Mouse (Mus musculus) stomach, embryonic 14.5 days (tissue): ENCODE data around the gene Ubac2. TPM values are rescaled to one million over a fixed set of nuclear protein-coding genes. Genes with fewer than 3 reads are reported as not detected.

Source experiments
- ATAC-seq: fragments of 200-750 bp; cut with Nextera tagmentation; 2 replicates; pipeline ENCODE4 v1.8.0; 2017; ENCODE audit warnings: low read depth, moderate TSS enrichment; ENCODE audit not compliant: insufficient number of reproducible peaks, insufficient read depth, low FRiP score
- H3K27ac ChIP-seq: fragments of 300-500 bp; sonication (generic); 2 replicates; pipeline ENCODE4 v1.5.1; 2014; ENCODE audit warnings: mild to moderate bottlenecking, low read length, moderate library complexity, mixed read lengths
- H3K27me3 ChIP-seq: fragments of 300-500 bp; sonication (generic); 2 replicates; pipeline ENCODE4 v1.6.1; 2014; ENCODE audit warnings: low read length, control low read depth, mixed read lengths; ENCODE audit not compliant: control insufficient read depth, insufficient read depth
- H3K36me3 ChIP-seq: fragments of 300-500 bp; sonication (generic); 2 replicates; pipeline ENCODE4 v1.6.1; 2014; ENCODE audit warnings: mild to moderate bottlenecking, control low read depth, low read length, moderate library complexity, mixed read lengths; ENCODE audit not compliant: control insufficient read depth, insufficient read depth
- H3K4me1 ChIP-seq: fragments of 300-500 bp; sonication (generic); 2 replicates; pipeline ENCODE4 v1.6.1; 2014; ENCODE audit warnings: low read length, control low read depth, mixed read lengths; ENCODE audit not compliant: control insufficient read depth, insufficient read depth
- H3K4me2 ChIP-seq: fragments of 300-500 bp; sonication (generic); replicated peaks from 2 replicates; pipeline ENCODE4 v1.6.1; 2014; ENCODE audit warnings: low read depth, low read length, control low read depth
- H3K4me3 ChIP-seq: fragments of 300-500 bp; sonication (generic); 2 replicates; pipeline ENCODE4 v1.5.1; 2014; ENCODE audit warnings: low read depth, low read length, control low read depth
- H3K9ac ChIP-seq: fragments of 300-500 bp; sonication (generic); replicated peaks from 2 replicates; pipeline ENCODE4 v1.6.1; 2014; ENCODE audit warnings: low read depth, mild to moderate bottlenecking, control low read depth, low read length, moderate library complexity, mixed read lengths
- H3K9me3 ChIP-seq: fragments of 300-500 bp; sonication (generic); 2 replicates; pipeline ENCODE4 v1.6.1; 2016; ENCODE audit warnings: low read depth, low read length, control low read depth; ENCODE audit not compliant: control insufficient read depth
- WGBS: fragments of 180-500 bp; shearing (Covaris S2); extraction: QIAGEN DNeasy Blood & Tissue Kit; methylation state at CpG from one replicate; pipeline ENCODE4 v1.1.7; 2014; 5-methylcytosine and 5-hydroxymethylcytosine counted together
- polyA plus RNA-seq: library from polyadenylated mRNA; unstranded; fragments of >200 nt; fragmentation: Nextera tagmentation; extraction: Ambion mirVana; gene quantifications from 2 replicates; pipeline ENCODE4 v1.2.1, GENCODE M21; 2014

Ubac2 gene
- polyA plus RNA-seq, 1 experiment from 2014 or later = 67.7 TPM

DNA sequence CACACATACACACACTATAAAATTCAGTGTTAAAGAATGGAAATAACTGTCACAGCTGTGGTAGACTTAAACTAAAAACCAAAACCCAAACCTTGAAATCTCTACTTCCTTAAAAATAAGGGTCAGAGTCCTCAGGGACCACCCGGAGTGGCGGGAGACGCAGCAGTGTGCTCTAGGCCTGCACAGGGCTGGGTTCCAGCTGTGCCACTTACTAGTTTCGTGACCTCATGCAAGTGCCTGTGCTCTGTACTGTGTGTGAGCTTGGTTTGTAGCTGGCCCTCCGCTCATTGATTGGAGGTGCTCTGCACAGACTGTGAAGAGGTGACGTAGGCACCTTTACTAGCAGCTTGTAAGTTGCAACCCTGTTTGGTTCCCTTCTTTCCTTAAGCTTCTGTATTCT is 31.4 kb downstream of the Ubac2 start:
- Histone ChIP-seq H3K9me3 (no peaks in the 10 kb centered on the region), H3K9ac (no peak overlapping the region), H3K27me3 (no peaks in the 10 kb centered on the region), H3K4me1 (no peaks in the 10 kb centered on the region), H3K4me3 (no peak overlapping the region), H3K36me3 (peaks cover 13% of the 10 kb centered on the region; the same call in 1 of the 2 replicates), H3K27ac (no peak overlapping the region), H3K4me2 (no peak overlapping the region)
- ATAC-seq = no peak
- WGBS = 88% methylated on average over 6 of the region's 6 CpGs

DNA sequence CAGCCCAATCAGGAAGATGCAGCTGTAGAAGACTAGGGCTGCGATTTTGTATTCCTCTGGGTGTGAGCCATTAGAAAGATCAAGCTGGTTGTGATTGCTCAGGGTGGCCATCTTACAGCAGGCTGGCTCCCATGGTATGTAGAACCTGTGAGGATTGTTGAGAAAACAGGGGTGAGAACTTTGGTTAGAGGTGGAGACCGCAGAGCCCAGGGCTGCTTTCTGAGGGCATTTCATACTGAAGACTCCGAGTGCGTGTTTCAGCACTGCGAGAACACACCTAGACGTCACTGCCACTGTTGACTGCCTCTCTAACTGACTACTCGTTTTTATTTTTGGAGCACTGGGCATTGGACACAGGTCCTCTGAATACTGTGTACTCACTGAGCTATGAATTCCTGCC is 34.1 kb downstream of the Ubac2 start:
- Histone ChIP-seq H3K9ac (no peak overlapping the region), H3K4me1 (no peaks in the 10 kb centered on the region), H3K4me2 (no peak overlapping the region), H3K4me3 (no peak overlapping the region), H3K27me3 (no peaks in the 10 kb centered on the region), H3K36me3 (peaks cover 15% of the 10 kb centered on the region; the same call in 1 of the 2 replicates), H3K9me3 (no peaks in the 10 kb centered on the region), H3K27ac (no peak overlapping the region)
- WGBS = 89% methylated on average over 7 of the region's 7 CpGs
- no peak for ATAC-seq

DNA sequence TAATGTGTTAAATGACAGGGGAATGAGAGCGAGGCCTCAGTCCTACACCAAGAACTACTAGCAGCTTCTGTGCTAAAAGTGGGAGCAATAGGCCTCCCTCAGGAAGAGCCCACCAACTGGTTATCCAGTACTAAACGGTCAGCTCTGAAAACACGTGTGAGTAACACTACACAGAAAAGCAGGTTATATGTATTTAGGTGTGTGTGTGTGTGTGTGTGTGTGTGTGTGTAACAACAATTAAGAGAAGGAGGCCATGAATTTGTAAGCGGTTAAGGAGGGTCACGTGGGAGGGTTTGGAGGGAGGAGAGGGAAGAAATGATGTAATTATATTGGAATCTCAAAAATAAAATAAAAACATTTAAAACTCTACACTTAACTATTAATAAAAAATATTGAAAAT is 36.7 kb downstream of the Ubac2 start:
- no peak overlapping the region for H3K4me3 ChIP-seq
- no peaks in the 10 kb centered on the region for H3K4me1 ChIP-seq
- ATAC-seq = no peak
- no peaks in the 10 kb centered on the region for H3K27me3 ChIP-seq
- no peak overlapping the region for H3K9ac ChIP-seq
- no peak overlapping the region for H3K27ac ChIP-seq
- WGBS = 85% methylated on average over 5 of the region's 5 CpGs
- no peak overlapping the region for H3K4me2 ChIP-seq
- peaks cover 9% of the 10 kb centered on the region; the same call in 1 of the 2 replicates for H3K36me3 ChIP-seq
- H3K9me3 ChIP-seq = no peaks in the 10 kb centered on the region

DNA sequence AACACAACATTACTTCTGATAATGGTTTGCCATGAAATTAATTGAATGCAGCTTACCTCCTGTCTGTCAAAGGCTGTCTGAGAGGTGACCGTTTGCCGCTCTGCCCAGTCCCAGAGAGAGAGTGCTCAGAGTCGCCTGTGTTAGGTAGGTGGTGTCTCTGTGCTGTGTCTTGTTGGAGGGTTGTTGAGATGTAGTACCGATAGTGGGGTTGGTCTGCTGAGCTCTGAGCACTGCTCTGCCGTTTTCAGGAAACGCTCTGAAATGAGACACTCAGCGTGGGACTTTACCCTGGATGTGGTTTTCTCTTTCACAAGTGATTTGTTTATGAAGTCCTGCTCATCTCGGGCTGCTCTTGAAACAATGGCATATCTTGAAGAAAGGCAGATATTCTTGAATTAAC is 37.2 kb downstream of the Ubac2 start, which contains the start of gene Gpr18:
Gpr18 (minus strand) TSS at position 161 of the 400 bp plus-strand sequence.
- ATAC-seq = no peak
- H3K27ac ChIP-seq = no peak within 1 kb of the TSS
- peaks cover 9% of the 10 kb centered on the region; the same call in 1 of the 2 replicates for H3K36me3 ChIP-seq
- 74% methylated on average over 8 of the region's 8 CpGs for WGBS
- H3K4me1 ChIP-seq = peaks cover 3% of the 10 kb centered on the region; the same call in 1 of the 2 replicates
- no peaks in the 10 kb centered on the region for H3K27me3 ChIP-seq
- no peak within 1 kb of the TSS for H3K4me3 ChIP-seq
- H3K9ac ChIP-seq = no peak within 1 kb of the TSS
- H3K9me3 ChIP-seq = no peaks in the 10 kb centered on the region
- H3K4me2 ChIP-seq = no peak within 1 kb of the TSS

DNA sequence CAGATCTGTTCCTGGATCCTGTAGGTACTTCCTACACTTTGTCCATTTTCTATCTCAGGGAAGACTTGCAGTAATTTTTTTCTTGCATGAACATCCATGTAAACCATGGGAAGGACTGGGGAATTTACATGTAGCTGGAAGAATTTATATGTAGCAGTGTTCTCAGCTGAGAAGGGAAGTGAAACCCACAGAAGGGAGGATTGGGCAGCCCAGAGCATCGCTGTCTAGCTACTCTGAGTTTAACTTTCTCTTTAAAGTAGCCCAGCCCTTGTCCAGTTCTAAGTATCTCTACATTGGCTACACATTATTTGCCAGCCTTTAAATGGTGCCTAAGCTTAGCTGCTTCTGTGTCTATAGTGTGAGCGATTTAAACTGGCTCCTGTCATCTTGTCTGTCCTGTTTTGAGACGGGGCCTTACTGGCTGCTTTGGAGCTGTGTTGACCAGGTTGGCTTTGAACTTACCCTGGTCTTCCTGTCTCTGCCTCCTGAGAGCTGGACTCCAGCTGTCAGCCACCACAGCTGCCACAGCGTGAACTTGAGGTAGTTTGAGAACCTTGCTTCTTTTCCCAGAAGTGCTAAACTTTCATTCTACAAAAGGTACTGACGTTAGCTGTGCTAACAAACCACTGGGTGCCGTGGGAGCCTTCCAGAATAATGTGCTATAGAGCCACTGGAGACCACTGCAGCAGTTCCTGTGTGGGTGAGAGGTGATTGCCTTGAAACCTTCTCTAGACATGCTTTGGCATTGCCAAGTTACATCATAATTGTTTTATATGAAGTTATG is 38.1 kb downstream of the Ubac2 start:
- no peak overlapping the region for H3K4me3 ChIP-seq
- no peak overlapping the region for H3K9ac ChIP-seq
- H3K4me2 ChIP-seq = no peak overlapping the region
- ATAC-seq = no peak
- peaks cover 9% of the 10 kb centered on the region; the same call in 1 of the 2 replicates for H3K36me3 ChIP-seq
- peaks cover 4% of the 10 kb centered on the region; the same call in 1 of the 2 replicates for H3K4me1 ChIP-seq
- H3K9me3 ChIP-seq = no peaks in the 10 kb centered on the region
- no peaks in the 10 kb centered on the region for H3K27me3 ChIP-seq
- 87% methylated on average over 6 of the region's 6 CpGs for WGBS
- H3K27ac ChIP-seq = no peak overlapping the region

DNA sequence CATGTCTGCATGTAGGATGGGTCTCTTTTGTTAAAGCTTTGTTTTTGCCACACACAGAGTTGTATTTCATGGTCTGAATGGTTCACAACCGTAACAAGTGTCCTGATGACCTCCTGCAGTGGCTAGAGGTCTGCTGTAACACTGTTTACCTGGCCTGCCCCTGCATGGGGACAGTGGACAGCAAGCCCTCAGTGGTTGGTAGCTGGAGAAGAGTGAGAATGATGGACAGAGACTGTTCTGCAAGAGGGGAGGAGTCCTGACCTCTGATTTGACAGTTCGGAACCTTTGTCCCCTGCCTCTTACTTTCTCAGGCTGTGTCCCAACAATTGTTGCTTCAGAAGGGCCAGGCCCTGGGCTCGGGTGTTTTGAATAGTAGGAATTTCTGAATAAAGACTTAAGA is 39.8 kb downstream of the Ubac2 start:
- Histone ChIP-seq H3K4me3 (no peak overlapping the region), H3K36me3 (peaks cover 9% of the 10 kb centered on the region; the same call in 1 of the 2 replicates), H3K9me3 (no peaks in the 10 kb centered on the region), H3K27me3 (no peaks in the 10 kb centered on the region), H3K4me2 (no peak overlapping the region), H3K27ac (no peak overlapping the region), H3K4me1 (peaks cover 4% of the 10 kb centered on the region; the same call in 1 of the 2 replicates), H3K9ac (no peak overlapping the region)
- 79% methylated on average over 3 of the region's 3 CpGs for WGBS
- ATAC-seq = no peak

DNA sequence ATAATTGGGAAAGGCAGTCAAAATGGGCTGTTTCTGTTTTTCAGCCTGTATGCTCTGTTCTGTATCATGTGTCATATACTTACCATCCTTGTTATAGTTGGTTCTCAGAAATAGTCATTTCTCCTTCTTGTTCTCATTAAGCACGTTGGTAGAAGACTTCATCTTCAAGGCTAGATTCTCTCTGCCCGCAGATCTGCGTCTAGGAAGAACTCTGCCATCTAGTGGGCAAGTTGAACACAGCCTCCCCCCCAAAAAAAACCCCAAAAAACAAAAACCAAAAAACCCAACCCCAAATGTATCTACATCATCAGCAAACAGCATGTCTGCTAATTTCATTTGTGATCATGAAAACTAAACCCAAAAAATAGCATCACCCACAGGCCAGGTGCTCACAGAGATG is 41.3 kb downstream of the Ubac2 start:
- no peaks in the 10 kb centered on the region for H3K27me3 ChIP-seq
- H3K9ac ChIP-seq = no peak overlapping the region
- no peak overlapping the region for H3K4me2 ChIP-seq
- H3K36me3 ChIP-seq = peaks cover 9% of the 10 kb centered on the region; the same call in 1 of the 2 replicates
- no peaks in the 10 kb centered on the region for H3K9me3 ChIP-seq
- peaks cover 4% of the 10 kb centered on the region; the same call in 1 of the 2 replicates for H3K4me1 ChIP-seq
- ATAC-seq = no peak
- no peak overlapping the region for H3K27ac ChIP-seq
- no peak overlapping the region for H3K4me3 ChIP-seq
- 25% methylated on average over 3 of the region's 3 CpGs for WGBS

DNA sequence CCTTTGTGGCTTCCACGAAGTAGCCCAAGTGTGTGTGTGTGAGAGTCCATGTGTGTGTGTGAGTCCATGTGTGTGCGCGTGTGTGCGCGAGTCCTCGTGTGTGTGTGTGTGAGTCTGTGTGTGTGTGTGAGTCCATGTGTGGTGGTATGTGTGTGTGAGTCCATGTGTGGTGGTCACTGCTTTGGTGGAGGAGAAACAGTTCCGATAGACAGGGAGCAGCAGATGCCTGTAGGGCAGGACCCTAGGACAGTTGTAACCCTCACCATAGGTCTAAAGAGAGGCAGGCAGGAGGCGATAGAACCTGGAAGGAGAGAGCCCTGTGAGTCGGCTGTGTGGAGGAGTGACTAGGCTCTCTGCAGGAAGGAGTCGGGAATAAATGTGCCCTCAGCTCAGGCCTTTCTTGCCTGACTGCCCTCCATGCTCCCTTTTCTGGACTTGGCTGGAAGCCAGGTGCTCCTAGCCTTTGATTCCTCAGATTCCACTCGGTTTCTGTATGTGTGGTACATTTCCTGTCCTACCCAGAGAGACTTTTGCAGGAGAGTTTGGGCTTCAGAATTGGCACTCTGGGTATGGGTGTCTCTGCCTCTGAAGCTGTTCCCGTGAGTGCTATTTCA is 42.2 kb downstream of the Ubac2 start:
- Histone ChIP-seq H3K36me3 (peaks cover 6% of the 10 kb centered on the region; the same call in 1 of the 2 replicates), H3K27ac (no peak overlapping the region)
- WGBS = 75% methylated on average over 12 of the region's 12 CpGs

More for the DNA sequence above, 42.2 kb downstream of the Ubac2 start:
- no peak for ATAC-seq
- Histone ChIP-seq H3K9me3 (no peaks in the 10 kb centered on the region), H3K27me3 (no peaks in the 10 kb centered on the region), H3K4me1 (peaks cover 8% of the 10 kb centered on the region; the same call in 1 of the 2 replicates), H3K4me3 (no peak overlapping the region), H3K9ac (no peak overlapping the region), H3K4me2 (no peak overlapping the region)
